Mouse (Mus musculus): ENCODE data around the gene Tom1. TPM values are rescaled to one million over a fixed set of nuclear protein-coding genes. Genes with fewer than 3 reads are reported as not detected.

Gene Tom1
- total RNA-seq, 2 experiments from 2014 or later, result 20.2 to 40.2 TPM

DNA sequence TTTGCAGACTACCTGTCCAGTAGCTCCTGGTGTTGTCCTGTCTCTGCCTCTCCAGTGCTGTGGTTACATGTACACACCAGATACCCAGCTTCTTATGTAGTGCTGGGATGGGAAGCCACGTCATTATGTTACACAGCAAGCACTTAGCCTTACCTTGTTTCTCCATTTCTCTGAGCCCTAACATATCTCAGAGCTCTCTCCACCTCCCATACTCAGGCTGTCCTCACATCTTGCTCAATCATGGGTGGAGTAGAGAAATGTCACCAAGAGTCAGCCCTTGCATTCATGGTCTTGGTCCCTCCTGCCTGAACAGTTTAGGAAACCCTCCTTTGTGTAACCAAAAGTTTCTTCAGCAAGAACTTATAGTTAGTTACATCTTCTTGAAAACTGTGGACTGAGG lies 6.2 kb downstream of the Tom1 start:
- ATAC-seq (replicated peaks; ENCODE audit: poor library complexity, severe bottlenecking), result peak; percentile 82

DNA sequence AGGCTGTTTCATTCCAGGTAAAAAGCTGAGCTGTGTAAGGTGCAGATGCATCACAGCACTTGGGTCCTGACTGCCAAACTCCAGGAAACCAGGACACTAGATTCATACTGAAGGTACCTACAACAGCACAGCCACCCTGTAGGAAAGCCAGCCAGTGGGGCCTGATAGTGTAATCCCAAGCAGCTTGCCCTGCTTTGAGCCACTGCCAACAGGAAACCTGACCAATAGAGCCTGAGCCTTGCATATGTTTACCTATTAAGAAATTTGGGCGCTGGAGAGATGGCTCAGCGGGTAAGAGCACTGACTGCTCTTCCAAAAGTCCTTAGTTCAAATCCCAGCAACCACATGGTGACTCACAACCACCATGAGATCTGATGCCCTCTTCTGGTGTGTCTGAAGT lies 8.7 kb downstream of the Tom1 start:
- ATAC-seq (replicated peaks; ENCODE audit: poor library complexity, severe bottlenecking), result no peak

DNA sequence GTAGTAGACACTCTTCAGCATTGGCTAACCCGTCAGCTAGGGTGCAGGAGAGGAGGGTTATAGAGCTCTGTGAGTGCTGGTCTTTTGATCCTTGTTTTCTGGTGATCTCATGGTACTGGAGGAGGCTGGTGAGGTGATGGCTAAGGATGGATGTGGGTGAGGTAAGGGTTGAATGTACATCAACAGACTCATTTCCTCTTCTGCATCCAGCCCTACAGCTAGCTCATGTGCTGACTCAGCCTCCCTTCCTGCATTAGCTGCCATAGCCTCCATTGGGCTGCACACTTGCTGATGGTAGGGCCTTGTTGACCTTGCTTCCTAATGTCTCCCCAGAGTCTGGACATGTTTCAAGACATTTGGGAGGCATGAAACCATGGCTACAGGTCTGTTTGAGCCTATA lies 9.5 kb downstream of the Tom1 start:
- ATAC-seq (replicated peaks; ENCODE audit: poor library complexity, severe bottlenecking), result peak; percentile 32; the same call in 1 of the 2 replicates

DNA sequence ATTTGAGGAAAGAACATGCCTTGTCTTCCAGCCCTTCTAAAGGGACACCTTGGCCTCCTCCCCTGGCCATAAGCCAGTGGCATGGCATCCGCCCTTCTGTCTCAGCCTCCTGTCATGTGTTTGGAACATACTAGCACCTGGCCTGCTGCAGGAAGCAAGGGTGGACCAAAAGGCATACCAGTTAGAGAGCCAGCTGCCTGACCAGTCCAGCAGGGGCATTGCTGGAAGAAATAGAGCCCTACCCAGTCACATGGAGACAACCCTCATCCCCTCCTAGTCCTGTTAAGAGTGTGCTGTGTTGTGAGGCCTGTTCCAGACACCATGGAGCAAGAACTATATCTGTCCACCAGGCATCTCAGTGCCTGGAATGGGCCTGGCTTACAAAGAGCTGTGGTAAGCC lies 12.8 kb downstream of the Tom1 start:
- ATAC-seq (replicated peaks; ENCODE audit: poor library complexity, severe bottlenecking), result no peak

DNA sequence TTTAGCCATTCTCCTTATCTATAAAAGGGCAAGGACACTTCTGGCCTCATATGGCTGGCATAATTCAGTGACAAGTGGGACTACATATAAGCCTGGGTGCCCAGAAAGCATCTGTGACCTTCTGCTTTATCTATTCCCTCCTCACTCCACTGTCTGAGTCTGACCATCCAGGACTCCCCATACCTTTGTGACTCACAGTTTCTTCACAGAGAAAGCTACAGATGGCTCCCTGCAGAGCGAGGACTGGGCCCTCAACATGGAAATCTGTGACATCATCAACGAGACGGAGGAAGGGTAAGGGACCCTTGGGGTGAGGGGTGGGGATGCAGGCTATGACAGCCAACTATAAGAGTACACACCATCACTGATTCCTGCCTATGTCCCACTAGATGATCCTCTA lies 14.3 kb downstream of the Tom1 start:
- no peak for ATAC-seq (replicated peaks; ENCODE audit: poor library complexity, severe bottlenecking)

DNA sequence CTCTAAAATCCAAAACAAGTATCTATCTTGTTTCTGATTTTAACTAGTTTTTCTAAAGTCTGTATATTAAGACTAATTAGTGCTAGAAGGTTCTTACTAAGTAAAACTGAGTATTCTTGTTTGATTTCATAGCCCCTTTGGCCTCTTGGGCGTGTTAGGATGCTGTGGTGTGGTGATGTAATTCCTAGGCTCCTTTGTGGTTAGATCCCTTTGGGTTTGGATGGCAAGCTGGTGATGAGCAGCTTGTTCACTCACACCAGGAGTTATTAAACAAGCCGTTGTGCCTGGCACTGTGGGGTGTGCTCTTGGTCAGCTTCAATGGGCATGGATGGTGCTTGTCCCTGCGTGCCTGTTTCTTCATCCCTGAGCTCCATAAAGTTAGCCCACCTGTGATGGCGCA lies 19.8 kb downstream of the Tom1 start:
- peak; percentile 62 for ATAC-seq (replicated peaks; ENCODE audit: poor library complexity, severe bottlenecking)

DNA sequence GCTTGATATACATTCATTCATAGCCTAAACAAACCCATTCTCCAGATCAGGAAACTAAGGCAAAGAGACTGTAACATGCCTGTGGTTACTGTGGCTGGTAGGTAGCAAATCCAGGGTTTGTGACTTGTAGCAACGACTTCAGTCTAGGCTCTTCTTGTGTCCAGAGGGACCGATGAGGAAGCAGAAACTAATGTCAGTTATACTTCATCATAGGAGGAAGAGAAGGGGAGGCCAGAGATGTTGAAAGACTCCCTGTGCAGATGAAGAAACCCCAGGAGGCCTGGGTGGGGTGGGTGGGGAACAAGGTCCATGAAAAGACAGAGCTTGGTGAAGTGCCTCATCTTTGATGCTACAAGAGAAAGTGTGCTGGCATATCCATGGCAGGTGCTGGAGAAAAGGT lies 22.2 kb downstream of the Tom1 start:
- ATAC-seq (replicated peaks; ENCODE audit: poor library complexity, severe bottlenecking), result peak; percentile 87

DNA sequence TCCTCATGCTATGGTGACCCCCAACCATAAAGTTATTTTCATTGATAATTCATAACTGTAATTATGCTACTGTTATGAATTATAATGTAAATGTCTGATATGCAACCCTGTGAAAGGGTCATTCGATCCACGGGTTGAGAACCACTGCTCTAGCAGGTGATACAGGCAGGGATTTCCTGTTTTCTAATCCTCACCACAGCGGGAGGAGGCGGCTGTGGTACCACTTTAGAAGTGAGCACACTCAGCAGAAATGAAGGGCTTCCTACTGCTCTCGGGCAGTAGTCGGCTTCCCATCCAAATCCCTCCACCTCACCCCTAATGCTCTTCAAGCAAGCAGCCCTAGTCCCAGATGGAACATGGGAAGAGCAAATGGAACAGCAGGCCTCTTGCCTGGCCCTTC lies 26.5 kb downstream of the Tom1 start:
- ATAC-seq (replicated peaks; ENCODE audit: poor library complexity, severe bottlenecking), result no peak

DNA sequence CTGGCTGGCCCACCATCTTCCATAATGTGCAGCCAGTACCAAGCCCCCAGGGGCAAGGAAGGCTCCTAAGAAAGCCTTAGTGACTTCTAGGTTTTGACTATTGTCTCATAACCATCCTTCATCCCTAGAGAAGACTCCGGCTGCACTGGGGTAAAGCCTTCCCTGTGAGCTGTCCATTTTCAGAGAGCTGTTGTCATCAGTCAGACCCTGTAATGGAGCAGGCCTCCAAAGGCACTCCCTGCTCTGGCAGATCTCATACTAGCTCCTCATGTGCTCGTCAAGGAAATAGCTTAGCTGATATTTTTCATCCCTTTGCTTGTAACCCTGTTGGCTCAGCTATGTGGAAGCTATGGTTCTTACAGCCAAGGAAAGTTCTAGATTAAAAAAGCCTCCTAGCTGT lies 27.3 kb downstream of the Tom1 start:
- no peak for ATAC-seq (replicated peaks; ENCODE audit: poor library complexity, severe bottlenecking)

DNA sequence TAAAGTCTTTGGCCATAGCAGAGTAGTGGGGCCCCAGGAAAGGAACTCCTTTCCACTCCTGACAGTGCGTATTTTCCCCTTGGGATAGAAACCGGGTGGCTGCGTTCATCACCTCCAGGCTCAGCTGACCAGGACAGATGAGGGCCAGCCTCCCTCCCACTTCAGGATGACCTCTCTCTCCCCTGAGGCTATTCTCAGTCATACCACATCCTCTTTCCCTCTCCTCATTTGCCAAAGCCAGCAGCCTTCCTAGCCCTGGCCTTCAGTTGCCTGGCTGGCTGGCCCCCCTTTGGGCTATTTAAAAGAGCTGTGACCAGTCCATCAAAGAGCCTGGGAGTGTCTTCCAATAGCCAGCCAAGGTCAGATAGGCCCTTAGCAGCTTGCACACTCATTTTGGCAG lies 29.8 kb downstream of the Tom1 start:
- peak; percentile 36 for ATAC-seq (replicated peaks; ENCODE audit: poor library complexity, severe bottlenecking)

DNA sequence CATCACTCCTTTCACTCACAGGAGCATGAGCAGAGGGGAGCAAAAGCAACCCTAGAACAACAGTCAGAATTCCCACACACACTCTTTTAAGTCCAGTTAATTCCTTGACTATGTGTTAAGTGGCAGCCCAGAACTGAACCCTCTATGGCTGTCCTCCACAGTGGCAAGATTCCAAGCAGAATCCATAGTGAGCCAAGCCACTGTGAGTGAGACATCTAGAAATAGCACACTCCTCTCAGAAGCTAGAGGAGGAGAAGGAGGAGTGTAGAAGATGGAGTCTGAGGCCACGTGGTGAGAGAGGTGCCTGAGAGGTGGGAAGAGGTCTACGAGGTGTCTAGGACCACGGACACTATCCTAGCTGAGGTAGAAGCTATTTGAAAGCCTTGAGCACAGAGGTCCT lies 31.3 kb downstream of the Tom1 start:
- no peak for ATAC-seq (replicated peaks; ENCODE audit: poor library complexity, severe bottlenecking)

DNA sequence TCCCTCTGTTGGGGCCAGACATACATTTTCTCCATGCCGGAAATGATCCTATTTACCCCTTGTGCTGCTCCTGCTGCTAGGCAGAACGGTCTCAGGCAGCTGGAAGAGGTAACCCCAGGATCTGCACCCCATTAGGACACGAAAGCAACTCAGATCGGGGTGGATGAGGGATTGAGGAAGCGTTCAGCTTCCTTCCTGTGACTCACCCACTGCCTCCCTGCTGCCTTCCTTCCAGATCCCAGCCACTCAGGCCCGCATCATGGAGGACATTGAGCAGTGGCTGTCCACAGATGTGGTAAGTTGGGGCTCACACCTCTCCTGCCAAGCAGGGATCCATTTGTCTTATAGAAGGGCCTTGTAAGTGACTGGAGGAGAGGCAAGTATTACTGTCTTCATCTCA lies 33.8 kb downstream of the Tom1 start:
- peak; percentile 75 for ATAC-seq (replicated peaks; ENCODE audit: poor library complexity, severe bottlenecking)

DNA sequence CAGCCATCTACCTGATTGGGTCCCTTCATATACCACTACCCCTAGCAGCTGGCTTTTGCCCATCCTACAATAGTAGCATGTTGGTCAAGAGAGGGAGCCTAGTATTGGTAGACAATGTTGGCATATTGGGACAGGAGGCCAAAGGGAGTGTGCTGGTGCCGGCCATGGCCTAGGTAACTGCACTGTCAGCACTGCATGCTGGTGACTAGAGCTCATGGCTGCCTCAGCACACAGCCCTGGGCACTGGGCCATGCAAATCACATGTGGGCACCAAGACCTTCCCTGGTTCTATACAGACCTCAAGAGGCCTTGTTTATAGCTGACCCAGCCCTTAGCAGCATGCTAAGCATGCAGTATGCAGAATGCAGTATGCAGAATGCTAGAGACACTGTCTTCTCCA lies 36.8 kb downstream of the Tom1 start:
- no peak for ATAC-seq (replicated peaks; ENCODE audit: poor library complexity, severe bottlenecking)

DNA sequence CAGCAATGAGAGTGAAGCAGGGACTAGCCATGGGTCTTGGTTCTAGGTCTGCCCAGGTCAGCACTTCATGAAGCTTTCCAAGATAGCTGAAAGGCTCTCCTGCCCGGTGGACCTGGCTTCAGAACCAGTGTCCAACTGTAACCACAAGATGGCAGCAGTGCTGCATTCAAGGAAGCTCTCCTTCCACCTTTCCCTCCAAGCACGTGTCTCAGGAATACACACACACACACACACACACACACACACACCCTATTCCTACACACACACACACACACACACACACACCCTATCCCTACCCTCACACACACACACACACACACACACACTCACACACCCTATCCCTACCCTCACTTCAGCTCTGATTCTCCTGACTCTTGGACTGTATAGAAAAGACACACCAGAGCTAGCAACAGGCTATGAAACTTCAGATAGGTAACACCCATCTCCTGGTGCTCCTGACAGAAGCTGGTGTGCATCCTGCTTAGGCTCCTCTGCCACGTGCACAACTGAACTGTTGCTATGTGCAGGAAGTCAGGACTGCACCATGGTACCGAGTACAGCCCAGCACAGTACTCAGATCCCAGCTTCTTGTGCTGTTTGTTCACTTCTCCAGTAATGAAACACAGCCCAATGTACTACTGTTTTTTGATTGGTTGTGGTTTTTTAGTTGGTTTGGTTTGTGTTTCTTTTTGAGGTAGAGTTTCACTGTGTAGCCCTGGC lies 38.3 kb downstream of the Tom1 start:
- ATAC-seq (replicated peaks; ENCODE audit: poor library complexity, severe bottlenecking), result peak; percentile 78

DNA sequence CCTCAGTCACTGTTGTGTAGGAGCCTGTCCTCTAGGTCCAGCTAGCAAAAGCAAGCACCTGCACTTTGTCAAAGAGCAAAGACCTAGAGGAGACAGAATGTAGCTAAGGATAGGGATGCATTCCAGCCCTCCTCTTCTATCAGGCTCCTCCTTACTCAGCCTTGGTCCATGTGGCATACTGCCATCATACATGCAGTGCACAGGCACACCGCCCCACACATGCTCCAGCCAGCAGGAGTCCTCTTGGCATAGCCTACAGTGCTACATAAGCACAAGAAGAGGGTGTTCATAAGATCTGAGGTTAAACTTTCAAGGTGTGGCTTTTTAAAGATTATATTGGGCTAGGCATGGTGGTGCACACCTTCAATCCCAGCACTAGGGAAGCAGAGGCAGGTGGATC lies 41.4 kb downstream of the Tom1 start:
- ATAC-seq (replicated peaks; ENCODE audit: poor library complexity, severe bottlenecking), result no peak

DNA sequence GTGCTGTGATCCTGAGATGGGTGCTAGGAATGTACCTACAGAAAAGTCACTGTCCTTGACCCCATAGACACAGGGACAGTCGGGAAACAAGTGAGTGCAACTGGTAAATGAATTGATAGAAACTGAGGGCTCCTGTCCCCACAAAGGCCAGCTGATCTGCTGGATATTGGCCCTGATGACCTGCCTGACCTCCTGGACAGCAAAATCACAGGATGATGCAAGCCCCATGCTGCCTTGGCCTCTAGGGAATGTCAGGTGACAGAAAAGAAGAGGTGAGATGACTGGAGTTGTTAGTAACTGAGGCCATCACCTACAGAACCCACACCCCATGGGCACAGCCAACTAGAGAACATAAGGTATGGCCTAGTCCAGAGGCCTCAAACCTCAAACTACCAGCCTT lies 44.7 kb downstream of the Tom1 start:
- ATAC-seq (replicated peaks; ENCODE audit: poor library complexity, severe bottlenecking), result no peak

DNA sequence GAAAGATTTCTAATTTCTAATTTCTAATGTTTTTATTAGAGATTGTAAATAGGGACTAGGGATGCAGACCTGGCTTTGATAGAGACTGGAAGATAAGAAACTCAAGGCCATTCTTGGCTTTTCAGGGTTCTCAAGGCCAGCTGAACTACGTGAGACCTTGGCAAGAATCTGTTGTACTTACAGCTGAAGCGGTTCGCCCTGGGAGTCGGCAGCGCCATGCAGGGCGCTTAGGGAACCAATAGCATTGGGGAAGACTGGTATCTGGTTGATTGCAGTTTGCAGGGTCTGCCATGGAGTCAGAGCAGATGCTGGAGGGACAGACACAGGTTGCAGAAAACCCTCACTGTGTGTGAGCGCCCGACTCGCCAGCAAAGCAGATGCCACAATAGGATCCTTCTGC lies 45.3 kb downstream of the Tom1 start:
- no peak for ATAC-seq (replicated peaks; ENCODE audit: poor library complexity, severe bottlenecking)

DNA sequence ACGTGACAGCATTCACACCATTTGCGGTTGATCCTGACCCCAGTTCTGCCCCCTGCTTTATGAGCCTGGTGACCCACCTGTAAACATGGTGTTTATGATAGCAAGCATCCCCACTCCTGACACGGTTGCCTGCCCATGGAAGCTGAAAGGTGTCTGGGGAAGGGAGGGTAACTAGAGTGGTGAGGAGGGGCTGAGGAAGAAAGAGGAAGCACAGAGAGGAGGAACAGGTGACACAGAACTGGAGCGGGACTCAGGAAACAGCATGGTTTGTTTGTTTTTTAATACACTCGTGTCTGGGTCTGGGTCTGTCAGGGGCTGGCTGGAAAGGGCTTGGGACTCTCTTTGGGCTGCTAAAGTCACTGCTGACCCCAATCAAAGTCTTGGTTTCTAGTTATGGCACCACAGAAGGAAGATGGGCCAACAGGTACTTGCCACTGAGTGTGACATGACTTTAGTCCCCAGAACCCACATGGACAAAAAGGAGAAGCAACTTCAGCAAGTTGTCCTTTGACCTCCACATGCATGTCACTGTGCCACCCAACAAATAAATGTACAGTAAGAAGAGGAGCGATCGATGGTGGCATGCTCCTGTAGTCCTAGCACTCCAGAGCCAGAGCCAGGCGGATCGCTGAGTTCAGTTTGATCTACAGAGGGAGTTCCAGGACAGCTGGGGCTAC lies 48.0 kb downstream of the Tom1 start:
- peak; percentile 29 for ATAC-seq (replicated peaks; ENCODE audit: poor library complexity, severe bottlenecking)

DNA sequence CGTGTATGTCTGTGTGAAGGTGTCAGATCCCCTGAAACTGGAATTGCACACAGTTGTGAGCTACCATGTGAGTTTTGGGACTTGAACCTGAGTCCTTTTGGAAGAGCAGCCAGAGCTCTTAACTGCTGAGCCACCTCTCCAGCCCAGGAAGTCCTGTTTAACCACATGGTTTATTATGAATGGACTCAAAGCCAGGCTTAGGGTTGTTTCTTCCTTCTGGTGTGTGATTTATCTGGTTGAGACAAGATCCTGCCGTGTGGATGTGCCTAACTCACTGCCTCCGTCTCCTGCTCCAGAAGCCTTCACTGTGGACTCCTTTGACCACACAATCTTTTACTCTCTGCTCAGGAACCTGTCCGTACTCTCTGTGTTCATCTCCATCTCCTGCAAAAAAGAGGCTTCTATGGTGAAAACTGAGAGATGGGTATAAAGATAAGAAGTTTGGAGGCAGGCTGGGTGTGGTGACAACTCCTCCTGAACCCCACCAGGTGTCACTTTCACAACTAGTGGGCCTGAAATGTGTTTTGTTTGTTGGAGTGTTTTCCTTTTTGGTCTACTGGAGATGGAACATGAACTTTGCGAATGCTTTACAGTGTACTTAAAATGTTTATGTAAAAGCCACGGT lies 48.8 kb downstream of the Tom1 start:
- ATAC-seq (replicated peaks; ENCODE audit: poor library complexity, severe bottlenecking), result no peak

DNA sequence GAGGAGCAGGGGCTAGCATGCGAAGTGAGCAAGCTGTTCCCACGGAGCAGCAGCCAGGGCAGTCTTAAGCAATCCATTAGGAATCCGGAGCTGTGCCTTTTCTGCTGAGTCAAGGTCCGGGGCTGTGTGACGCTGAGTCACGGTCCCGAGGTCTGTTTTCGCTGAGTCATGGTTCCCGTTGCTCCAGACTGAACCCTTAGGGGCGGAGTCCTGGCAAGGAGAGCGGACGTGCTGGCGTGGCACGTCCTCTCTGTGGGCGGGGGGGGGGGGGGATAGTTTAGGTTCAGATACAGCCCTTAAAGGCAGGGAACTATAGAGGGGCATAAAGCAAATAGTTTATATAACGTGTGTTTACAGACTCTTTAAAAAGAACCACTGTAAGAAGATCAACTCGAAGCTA lies 50.3 kb downstream of the Tom1 start:
- peak; percentile 84 for ATAC-seq (replicated peaks; ENCODE audit: poor library complexity, severe bottlenecking)

DNA sequence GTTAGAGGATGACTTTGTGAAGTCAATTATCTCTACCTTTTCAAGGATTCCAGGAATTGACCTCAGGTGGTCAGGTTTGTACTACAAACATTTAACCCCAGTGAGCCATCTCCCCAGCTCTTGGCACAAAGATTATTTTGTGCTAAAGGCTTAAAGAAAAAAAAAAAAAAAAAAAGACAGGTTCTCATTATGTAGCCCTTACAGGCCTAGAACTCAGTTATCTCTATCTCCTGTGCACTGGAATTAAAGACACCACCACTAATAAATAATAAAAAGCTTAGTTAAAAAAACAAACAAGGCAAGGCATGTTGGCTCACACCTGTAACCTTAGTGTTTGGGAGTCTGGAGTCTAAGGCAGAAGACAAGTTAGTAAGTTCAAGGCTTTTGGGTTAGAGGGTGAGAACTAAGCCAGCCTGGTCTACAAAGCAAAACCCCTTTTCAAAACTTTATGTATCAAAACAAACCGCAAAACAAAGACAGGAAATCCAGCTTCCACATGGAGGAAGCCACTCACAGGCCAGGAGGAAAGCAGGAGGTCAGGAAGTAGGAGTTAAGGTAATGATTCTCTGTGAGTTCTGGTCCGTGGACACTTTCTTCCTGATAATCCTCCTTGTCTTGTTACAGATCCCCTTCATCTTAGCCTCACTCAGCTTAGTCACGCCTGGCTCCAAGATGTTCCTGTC lies 51.0 kb downstream of the Tom1 start:
- no peak for ATAC-seq (replicated peaks; ENCODE audit: poor library complexity, severe bottlenecking)
